ENCODE assay signal across 9 mouse cellular contexts in the genomic region with DNA sequence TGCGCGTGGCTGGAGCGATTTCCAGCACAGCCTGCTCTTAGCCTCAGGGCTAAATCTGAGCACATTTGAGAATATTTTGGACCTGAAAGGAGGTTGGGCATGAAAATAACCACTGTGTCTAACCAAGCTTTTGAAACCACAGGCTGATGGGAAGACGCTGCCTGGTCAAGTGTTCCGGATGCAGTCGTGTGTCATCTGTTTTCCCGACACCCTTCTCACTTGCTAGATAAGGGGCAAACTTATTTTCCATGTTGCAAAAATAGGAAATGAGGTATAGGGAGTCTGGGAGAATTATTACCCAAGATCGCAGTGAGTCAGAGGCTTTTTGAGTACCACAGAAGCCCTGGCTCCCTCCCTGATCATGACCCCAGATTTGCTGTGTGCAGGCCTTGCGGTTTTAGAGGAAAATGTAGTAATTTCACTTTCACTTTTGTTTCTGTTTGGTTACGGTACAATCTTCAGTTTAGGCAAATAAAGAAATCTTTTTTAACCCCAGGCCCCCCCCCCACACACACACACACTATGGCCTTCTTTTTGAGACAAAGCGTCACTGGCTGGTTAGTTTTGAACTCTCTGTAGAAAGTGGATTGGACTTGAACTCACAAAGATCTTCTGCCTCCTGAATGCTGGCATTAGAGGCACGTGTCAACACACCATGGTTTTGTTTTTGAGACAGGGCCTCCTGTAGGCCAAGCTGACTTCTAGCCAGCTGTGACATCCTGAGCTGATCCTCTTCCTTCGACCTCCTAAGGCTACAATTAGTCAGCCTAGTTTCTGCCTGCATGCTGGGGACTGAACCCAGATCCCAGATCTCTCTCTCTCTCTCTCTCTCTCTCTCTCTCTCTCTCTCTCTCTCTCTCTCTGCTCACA.
A peak's percentile ranks its signal among the peaks of the same experiment; 100 is the strongest.
DNase-seq lines count a peak whose midpoint lies in the region; ATAC-seq and TF ChIP-seq lines count a peak whose summit lies in the region.
"Had no signal": no experiment of that assay in that cellular context is flagged by ENCODE, and none has a peak within 500 bp of the region (broad histone marks: within the 10 kb centered on the region; RNA-seq: fewer than 3 reads in every experiment).

No protein-coding gene starts in this region.

- H3K27me3 ChIP-seq in testis, adult 2 months (ENCODE audit: control insufficient read depth, insufficient read depth, low read length): no peaks in the 10 kb centered on the region
- no peaks in the 10 kb centered on the region for H3K27me3 ChIP-seq in forebrain, postnatal 0 days (ENCODE audit: insufficient read depth, low read length)
- H3K27me3 ChIP-seq: hindbrain, embryonic 15.5 days had no signal

- peak overlapping the region; percentile 49 for H3K27ac ChIP-seq in testis, adult 2 months (ENCODE audit: control insufficient read depth, insufficient read depth, low read depth, low read length)
- no peak overlapping the region for H3K27ac ChIP-seq in forebrain, postnatal 0 days (ENCODE audit: low read depth, low read length)
- H3K27ac ChIP-seq: hindbrain, embryonic 15.5 days had no signal

- no peak overlapping the region; the same call in 1 of the 2 replicates for H3K4me3 ChIP-seq in testis, adult 2 months (ENCODE audit: control insufficient read depth, low read depth, low read length)
- no peak overlapping the region for H3K4me3 ChIP-seq in forebrain, postnatal 0 days (ENCODE audit: low read depth, low read length)
- H3K4me3 ChIP-seq: hindbrain, embryonic 15.5 days had no signal

- 70% methylated on average over 13 of the region's 13 CpGs for WGBS in forebrain, postnatal 0 days

- peak; percentile 84 for ATAC-seq in inflammation-experienced regulatory T-cells, adult 6 months
- ATAC-seq in megakaryocyte-erythroid progenitor cell, adult 5-6 weeks (replicated peaks; ENCODE audit: low FRiP score, low TSS enrichment, poor library complexity, severe bottlenecking): peak; percentile 67
- ATAC-seq in forebrain, postnatal 0 days: no peak
- ATAC-seq in cerebellum, adult (ENCODE audit: insufficient number of reproducible peaks, low FRiP score, low TSS enrichment): no peak

- TF ChIP-seq CTCF in testis, adult 2 months (IDR thresholded peaks at IDR 0.05; ENCODE audit: control insufficient read depth, insufficient read depth, insufficient replicate concordance, low read depth, low read length): no peak
- TF ChIP-seq CTCF in forebrain, postnatal 0 days (IDR thresholded peaks at IDR 0.05; ENCODE audit: low read depth): no peak

- no peaks in the 10 kb centered on the region for H3K9me3 ChIP-seq in forebrain, postnatal 0 days (ENCODE audit: low read length)
- H3K9me3 ChIP-seq: hindbrain, embryonic 15.5 days had no signal

- DNase-seq in testis, postnatal 10 days (ENCODE audit: low spot score): no peak
- DNase-seq in c-Kit-positive CD71-negative TER-119-negative erythroid progenitor cells, embryonic 14.5 days (ENCODE audit: low read depth): peak; percentile 67
- DNase-seq in forebrain, postnatal 0 days: no peak
- no peak for DNase-seq in cerebellum, adult 9-10 months

- no peaks in the 10 kb centered on the region for H3K4me1 ChIP-seq in testis, adult 2 months (ENCODE audit: control insufficient read depth, insufficient read depth, low read length)
- no peaks in the 10 kb centered on the region for H3K4me1 ChIP-seq in forebrain, postnatal 0 days (ENCODE audit: insufficient read depth)
- H3K4me1 ChIP-seq: hindbrain, embryonic 15.5 days had no signal

- no peak overlapping the region for H3K4me2 ChIP-seq in forebrain, postnatal 0 days (ENCODE audit: low read depth)
- H3K4me2 ChIP-seq: hindbrain, embryonic 15.5 days had no signal

- H3K36me3 ChIP-seq in testis, adult 2 months (ENCODE audit: control insufficient read depth, insufficient read depth, low read length): no peaks in the 10 kb centered on the region
- no peaks in the 10 kb centered on the region for H3K36me3 ChIP-seq in forebrain, postnatal 0 days (ENCODE audit: insufficient read depth)
- H3K36me3 ChIP-seq: hindbrain, embryonic 15.5 days had no signal

- H3K9ac ChIP-seq in forebrain, postnatal 0 days: no peak overlapping the region
- H3K9ac ChIP-seq: hindbrain, embryonic 15.5 days had no signal

- TF ChIP-seq POLR2A in testis, adult 2 months (IDR thresholded peaks at IDR 0.05; ENCODE audit: control insufficient read depth, low read depth, low read length): no peak

Comparison
In these comparisons a context has a peak if more than half of its experiments do, and no peak if none do; other contexts are left out.
1. ATAC-seq: peak in inflammation-experienced regulatory T-cells, adult 6 months (single experiment) and megakaryocyte-erythroid progenitor cell, adult 5-6 weeks (single experiment); none in forebrain, postnatal 0 days (single experiment) and cerebellum, adult (single experiment).